Mouse (Mus musculus) embryonic facial prominence, embryonic 14.5 days (tissue): ENCODE data around the gene Cntn4. TPM values are rescaled to one million over a fixed set of nuclear protein-coding genes. Genes with fewer than 3 reads are reported as not detected.

Source experiments
- ATAC-seq: fragments of 200-750 bp; cut with Nextera tagmentation; 2 replicates; pipeline ENCODE4 v1.8.0; 2017; ENCODE audit warnings: low read depth, moderate number of reproducible peaks, moderate TSS enrichment
- DNase-seq: peaks from one replicate; pipeline ENCODE4 v3.0.0-alpha.2; 2015; ENCODE audit warnings: low spot score
- H3K27ac ChIP-seq: fragments of 300-500 bp; sonication (generic); replicated peaks from 2 replicates; pipeline ENCODE4 v1.5.1; 2014; ENCODE audit warnings: low read depth, mild to moderate bottlenecking, low read length, moderate library complexity
- H3K27me3 ChIP-seq: fragments of 300-500 bp; sonication (generic); replicated peaks from 2 replicates; pipeline ENCODE4 v1.6.1; 2014; ENCODE audit warnings: low read length; ENCODE audit not compliant: control insufficient read depth, insufficient read depth
- H3K36me3 ChIP-seq: fragments of 300-500 bp; sonication (generic); 2 replicates; pipeline ENCODE4 v1.6.1; 2014; ENCODE audit warnings: low read length, mixed read lengths; ENCODE audit not compliant: control insufficient read depth, insufficient read depth
- H3K4me1 ChIP-seq: fragments of 300-500 bp; sonication (generic); 2 replicates; pipeline ENCODE4 v1.6.1; 2014; ENCODE audit warnings: antibody characterized with exemption, low read length; ENCODE audit not compliant: control insufficient read depth, insufficient read depth
- H3K4me2 ChIP-seq: fragments of 300-500 bp; sonication (generic); 2 replicates; pipeline ENCODE4 v1.6.1; 2014; ENCODE audit warnings: low read depth, mild to moderate bottlenecking, low read length, moderate library complexity, mixed read lengths
- H3K4me3 ChIP-seq: fragments of 300-500 bp; sonication (generic); 2 replicates; pipeline ENCODE4 v1.5.1; 2014; ENCODE audit warnings: low read depth, mild to moderate bottlenecking, low read length
- H3K9ac ChIP-seq: fragments of 300-500 bp; sonication (generic); 2 replicates; pipeline ENCODE4 v1.6.1; 2014; ENCODE audit warnings: low read depth, mild to moderate bottlenecking, low read length, moderate library complexity, mixed read lengths
- H3K9me3 ChIP-seq: fragments of 300-500 bp; sonication (generic); 2 replicates; pipeline ENCODE4 v1.6.1; 2016; ENCODE audit warnings: low read length; ENCODE audit not compliant: control insufficient read depth
- WGBS: fragments of 180-500 bp; shearing (Covaris S2); extraction: QIAGEN DNeasy Blood & Tissue Kit; methylation state at CpG from one replicate; pipeline ENCODE4 v1.1.7; 2014; 5-methylcytosine and 5-hydroxymethylcytosine counted together
- polyA plus RNA-seq: library from polyadenylated mRNA; unstranded; fragments of >200 nt; fragmentation: Nextera tagmentation; extraction: Ambion mirVana; gene quantifications from 2 replicates; pipeline ENCODE4 v1.2.1, GENCODE M21; 2014

Gene Cntn4
- polyA plus RNA-seq, 1 experiment from 2014 or later = 13.2 TPM

GRCm38 (mm10) chr6:106621188-106621749, 943.8 kb downstream of the Cntn4 start:
- H3K27me3 ChIP-seq = no peaks in the 10 kb centered on the region
- H3K4me3 ChIP-seq = no peak overlapping the region
- H3K9ac ChIP-seq = no peak overlapping the region
- H3K9me3 ChIP-seq = no peaks in the 10 kb centered on the region
- no peak overlapping the region for H3K4me2 ChIP-seq
- whole genome bisulfite sequencing = 63% methylated on average over 5 of the region's 5 CpGs
- ATAC-seq = no peak
- H3K36me3 ChIP-seq = no peaks in the 10 kb centered on the region
- no peak for DNase-seq
- no peak overlapping the region for H3K27ac ChIP-seq
- no peaks in the 10 kb centered on the region for H3K4me1 ChIP-seq

DNA sequence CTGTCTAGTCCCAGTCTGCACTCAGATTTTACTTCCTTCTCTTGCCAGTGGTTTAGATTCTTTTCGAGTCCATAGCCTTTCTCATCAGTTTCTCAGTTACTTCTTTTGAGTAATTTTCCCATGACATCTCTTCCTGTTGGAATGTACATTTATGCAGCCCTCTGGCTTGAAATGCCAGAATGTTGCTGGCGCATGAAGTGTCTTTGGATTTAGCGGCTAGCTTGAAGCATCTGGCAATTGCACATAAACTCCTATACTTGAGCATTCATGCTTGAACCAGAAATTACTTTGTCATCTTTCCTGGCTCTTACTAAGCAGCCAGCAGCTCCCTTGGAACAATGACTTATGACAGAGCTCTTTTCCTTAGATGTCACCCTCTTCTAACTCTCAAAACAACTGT, 965.6 kb downstream of the Cntn4 start:
- WGBS = 75% methylated on average over 3 of the region's 3 CpGs
- DNase-seq = peak; percentile 35

DNA sequence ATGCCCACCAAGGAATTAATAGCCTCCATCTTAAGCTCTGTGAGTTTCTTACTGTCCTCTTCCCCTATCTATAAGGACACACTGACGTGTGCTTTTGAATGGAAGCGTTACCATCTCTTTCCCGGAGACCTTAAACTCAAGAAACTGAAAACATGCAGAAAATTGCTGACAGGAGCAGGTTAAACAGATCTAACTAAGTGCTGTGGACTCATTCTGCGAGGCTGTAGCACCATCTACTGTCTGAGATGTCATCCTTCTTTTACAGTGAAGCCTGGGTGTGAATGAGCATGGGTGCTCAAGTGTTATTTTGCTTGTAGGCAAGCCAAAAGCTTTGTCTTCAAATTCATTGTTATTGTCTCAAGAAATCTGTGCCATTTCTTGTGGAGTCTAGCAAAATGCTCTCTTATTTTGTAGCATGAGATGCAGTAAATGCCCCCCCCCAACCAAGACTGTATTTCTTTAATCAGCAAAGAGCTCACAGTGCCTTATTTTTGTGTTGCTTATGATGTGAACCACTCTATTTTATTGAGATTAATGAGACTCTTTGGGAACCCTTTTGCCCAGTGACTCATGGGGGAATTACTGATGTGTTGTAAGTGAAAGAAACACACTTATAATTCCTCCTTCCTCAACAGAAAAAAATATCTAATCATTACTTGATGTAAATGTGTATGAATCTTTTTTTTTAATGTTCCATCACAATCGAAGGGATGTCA, 968.2 kb downstream of the Cntn4 start:
- no peaks in the 10 kb centered on the region for H3K27me3 ChIP-seq
- WGBS = 33% methylated on average over 5 of the region's 5 CpGs
- H3K36me3 ChIP-seq = no peaks in the 10 kb centered on the region
- H3K4me1 ChIP-seq = no peaks in the 10 kb centered on the region
- no peak overlapping the region for H3K9ac ChIP-seq
- no peak overlapping the region; the same call in 1 of the 2 replicates for H3K4me2 ChIP-seq
- no peak overlapping the region for H3K27ac ChIP-seq
- no peaks in the 10 kb centered on the region for H3K9me3 ChIP-seq
- peak; percentile 79; the same call in 1 of the 2 replicates for ATAC-seq
- no peak overlapping the region for H3K4me3 ChIP-seq
- DNase-seq = peak; percentile 81

More for the DNA sequence above, 965.6 kb downstream of the Cntn4 start:
- no peak for ATAC-seq
- H3K9me3 ChIP-seq = no peaks in the 10 kb centered on the region
- H3K4me2 ChIP-seq = no peak overlapping the region
- no peaks in the 10 kb centered on the region for H3K36me3 ChIP-seq
- no peak overlapping the region for H3K27ac ChIP-seq
- H3K27me3 ChIP-seq = no peaks in the 10 kb centered on the region
- H3K9ac ChIP-seq = no peak overlapping the region
- H3K4me1 ChIP-seq = no peaks in the 10 kb centered on the region
- no peak overlapping the region for H3K4me3 ChIP-seq

- 41% methylated on average over 4 of the region's 4 CpGs for WGBS
- Histone ChIP-seq H3K27ac (no peak overlapping the region), H3K4me3 (no peak overlapping the region), H3K9ac (no peak overlapping the region), H3K4me2 (no peak overlapping the region), H3K4me1 (no peaks in the 10 kb centered on the region), H3K27me3 (no peaks in the 10 kb centered on the region), H3K9me3 (no peaks in the 10 kb centered on the region), H3K36me3 (no peaks in the 10 kb centered on the region)
- no peak for ATAC-seq
- DNase-seq = no peak
These were observed 969.5 kb downstream of the Cntn4 start for GRCm38 (mm10) chr6:106646945-106647344.

GRCm38 (mm10) chr6:106663780-106664651, 986.6 kb downstream of the Cntn4 start:
- H3K9ac ChIP-seq = no peak overlapping the region
- no peak for ATAC-seq
- 30% methylated on average over 6 of the region's 6 CpGs for WGBS
- no peak overlapping the region for H3K27ac ChIP-seq
- DNase-seq = no peak
- no peaks in the 10 kb centered on the region for H3K9me3 ChIP-seq
- H3K36me3 ChIP-seq = no peaks in the 10 kb centered on the region
- no peaks in the 10 kb centered on the region for H3K4me1 ChIP-seq
- no peak overlapping the region for H3K4me3 ChIP-seq
- H3K27me3 ChIP-seq = no peaks in the 10 kb centered on the region
- H3K4me2 ChIP-seq = no peak overlapping the region

GRCm38 (mm10) chr6:106675581-106675980, 998.1 kb downstream of the Cntn4 start:
- no peaks in the 10 kb centered on the region for H3K27me3 ChIP-seq
- no peaks in the 10 kb centered on the region for H3K4me1 ChIP-seq
- no peaks in the 10 kb centered on the region for H3K9me3 ChIP-seq
- H3K9ac ChIP-seq = no peak overlapping the region
- no peak overlapping the region for H3K4me2 ChIP-seq
- no peak overlapping the region for H3K27ac ChIP-seq
- 58% methylated on average over 8 of the region's 8 CpGs for WGBS
- DNase-seq (no peak), ATAC-seq (no peak)
- no peaks in the 10 kb centered on the region for H3K36me3 ChIP-seq
- no peak overlapping the region for H3K4me3 ChIP-seq

- no peak for ATAC-seq
- 64% methylated on average over 3 of the region's 3 CpGs for WGBS
- Histone ChIP-seq H3K9ac (no peak overlapping the region), H3K36me3 (no peaks in the 10 kb centered on the region), H3K27me3 (no peaks in the 10 kb centered on the region), H3K9me3 (no peaks in the 10 kb centered on the region), H3K4me2 (no peak overlapping the region), H3K4me3 (no peak overlapping the region), H3K27ac (no peak overlapping the region), H3K4me1 (no peaks in the 10 kb centered on the region)
- no peak for DNase-seq
These were observed 1024.5 kb downstream of the Cntn4 start for GRCm38 (mm10) chr6:106701931-106702330.

DNA sequence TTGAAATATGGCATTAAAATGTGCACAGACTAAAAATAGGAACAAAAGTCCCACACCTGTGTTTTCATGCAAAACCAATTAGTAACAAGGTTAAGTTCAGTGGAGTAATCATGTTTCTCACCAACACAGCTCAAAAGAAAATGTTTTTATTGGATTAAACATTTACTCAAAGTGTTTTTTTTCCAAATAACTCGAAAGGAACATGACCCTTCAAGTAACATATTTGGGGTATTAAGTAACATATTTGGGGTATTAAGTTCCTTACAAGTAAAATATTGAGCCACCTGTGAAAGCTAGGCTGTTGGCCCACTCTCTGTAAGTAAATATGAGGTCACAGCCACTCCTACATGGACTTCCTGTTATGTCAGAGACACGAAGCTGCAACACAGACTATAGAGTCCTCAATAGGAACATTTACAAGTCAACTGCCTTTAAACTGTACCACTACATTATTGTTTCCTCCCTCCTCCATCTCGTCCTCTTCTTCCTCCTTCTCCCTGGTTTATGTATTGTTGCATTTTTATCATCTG, 1028.1 kb downstream of the Cntn4 start:
- Histone ChIP-seq H3K27me3 (no peaks in the 10 kb centered on the region), H3K27ac (no peak overlapping the region), H3K9me3 (no peaks in the 10 kb centered on the region), H3K4me3 (no peak overlapping the region), H3K9ac (no peak overlapping the region), H3K36me3 (no peaks in the 10 kb centered on the region), H3K4me2 (no peak overlapping the region), H3K4me1 (no peaks in the 10 kb centered on the region)
- WGBS = 43% methylated on average over 3 of the region's 3 CpGs
- ATAC-seq (no peak), DNase-seq (peak; percentile 12)
